Mouse (Mus musculus) intestine, postnatal 0 days (tissue): ENCODE data around the gene Plcxd2. TPM values are rescaled to one million over a fixed set of nuclear protein-coding genes. Genes with fewer than 3 reads are reported as not detected.
A peak's percentile ranks its signal among the peaks of the same experiment; 100 is the strongest.

Experiments
- ATAC-seq: fragments of 200-750 bp; cut with Nextera tagmentation; 2 replicates; pipeline ENCODE4 v1.8.0; 2017; ENCODE audit warnings: mild to moderate bottlenecking, moderate TSS enrichment, moderate library complexity
- H3K27ac ChIP-seq: fragments of 300-500 bp; sonication (generic); 2 replicates; pipeline ENCODE4 v1.5.1; 2014; ENCODE audit warnings: mild to moderate bottlenecking, low read depth, low read length, moderate library complexity
- H3K27me3 ChIP-seq: fragments of 300-500 bp; sonication (generic); replicated peaks from 2 replicates; pipeline ENCODE4 v1.6.1; 2014; ENCODE audit warnings: low read length, mixed read lengths; ENCODE audit not compliant: control insufficient read depth, insufficient read depth
- H3K36me3 ChIP-seq: fragments of 300-500 bp; sonication (generic); 2 replicates; pipeline ENCODE4 v1.6.1; 2014; ENCODE audit warnings: mild to moderate bottlenecking, moderate library complexity; ENCODE audit not compliant: control insufficient read depth, insufficient read depth
- H3K4me1 ChIP-seq: fragments of 300-500 bp; sonication (generic); replicated peaks from 2 replicates; pipeline ENCODE4 v1.6.1; 2014; ENCODE audit warnings: antibody characterized with exemption, low read length, mixed read lengths; ENCODE audit not compliant: control insufficient read depth, insufficient read depth
- H3K4me2 ChIP-seq: fragments of 300-500 bp; sonication (generic); replicated peaks from 2 replicates; pipeline ENCODE4 v1.6.1; 2014; ENCODE audit warnings: low read depth, mild to moderate bottlenecking, moderate library complexity
- H3K4me3 ChIP-seq: fragments of 300-500 bp; sonication (generic); 2 replicates; pipeline ENCODE4 v1.5.1; 2014; ENCODE audit warnings: low read depth, low read length
- H3K9ac ChIP-seq: fragments of 300-500 bp; sonication (generic); 2 replicates; pipeline ENCODE4 v1.6.1; 2014; ENCODE audit warnings: mild to moderate bottlenecking, low read depth, low read length
- H3K9me3 ChIP-seq: fragments of 300-500 bp; sonication (generic); 2 replicates; pipeline ENCODE4 v1.6.1; 2016; ENCODE audit warnings: mixed run types; ENCODE audit not compliant: control insufficient read depth
- CTCF ChIP-seq: sonication (generic); IDR thresholded peaks from 2 replicates; pipeline ENCODE4 v1.5.1; 2016; ENCODE audit warnings: low read depth, mild to moderate bottlenecking, control low read depth, antibody characterized with exemption, moderate library complexity
- WGBS: fragments of 180-500 bp; shearing (Covaris S2); extraction: QIAGEN DNeasy Blood & Tissue Kit; methylation state at CpG from one replicate; pipeline ENCODE4 v1.1.7; 2014; 5-methylcytosine and 5-hydroxymethylcytosine counted together
- polyA plus RNA-seq: library from polyadenylated mRNA; unstranded; fragments of >200 nt; fragmentation: Nextera tagmentation; extraction: Ambion mirVana; gene quantifications from 2 replicates; pipeline ENCODE4 v1.2.1, GENCODE M21; 2015

Plcxd2 gene
- polyA plus RNA-seq, 1 experiment from 2014 or later: 2.3 TPM

DNA sequence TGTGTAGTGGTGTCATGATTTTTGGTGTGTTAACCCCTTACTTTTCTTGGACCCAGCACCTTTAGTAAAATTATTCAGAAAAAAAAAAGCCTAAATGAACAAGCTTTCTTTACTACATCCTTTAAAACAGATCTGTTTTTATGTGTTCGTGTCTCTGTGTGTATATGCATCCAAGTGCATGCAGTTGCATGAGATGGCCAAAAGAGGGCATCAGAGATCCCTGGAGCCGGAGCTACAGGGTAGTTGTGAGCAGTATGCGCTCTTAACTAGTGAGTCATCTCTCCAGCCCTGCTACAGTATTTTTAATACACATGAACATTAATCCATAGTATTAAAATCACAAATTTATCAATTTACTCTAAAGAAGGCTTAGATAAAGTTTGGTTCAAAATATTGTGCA lies 70.6 kb downstream of the Plcxd2 start:
- H3K4me2 ChIP-seq: no peak overlapping the region
- no peak overlapping the region for H3K27ac ChIP-seq
- WGBS: over 99% methylated on average over 3 of the region's 3 CpGs
- TF ChIP-seq CTCF: peak; percentile 39
- ATAC-seq: no peak
- H3K4me1 ChIP-seq: no peaks in the 10 kb centered on the region
- no peaks in the 10 kb centered on the region for H3K27me3 ChIP-seq
- no peak overlapping the region for H3K4me3 ChIP-seq
- H3K9ac ChIP-seq: no peak overlapping the region
- H3K9me3 ChIP-seq: 0 out of 2 replicates have a peak, but pooled peaks cover 4% of the 10 kb centered on the region
- H3K36me3 ChIP-seq: no peaks in the 10 kb centered on the region

DNA sequence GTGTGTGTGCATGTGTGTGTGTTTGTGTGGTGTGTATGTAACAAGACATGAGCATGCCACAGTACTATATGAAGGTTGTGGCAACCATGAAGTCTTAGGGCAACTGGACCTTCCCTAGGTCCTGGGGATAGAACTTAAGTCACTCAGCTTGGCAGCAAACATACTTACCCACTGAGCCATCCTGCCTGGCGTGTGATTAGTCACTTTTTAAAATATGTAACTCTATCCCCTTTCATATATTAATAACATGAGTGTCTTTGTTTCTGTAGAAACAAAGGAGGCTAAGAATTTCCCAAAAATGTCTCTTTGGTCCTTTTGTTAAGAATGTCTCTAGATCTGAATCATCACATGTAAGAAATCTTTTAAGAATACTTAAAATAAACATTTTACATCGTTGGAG lies 72.6 kb downstream of the Plcxd2 start:
- 65% methylated on average over 2 of the region's 2 CpGs for WGBS
- Histone ChIP-seq H3K27me3 (no peaks in the 10 kb centered on the region), H3K9ac (no peak overlapping the region), H3K4me1 (no peaks in the 10 kb centered on the region), H3K4me3 (no peak overlapping the region), H3K9me3 (0 out of 2 replicates have a peak, but pooled peaks cover 4% of the 10 kb centered on the region), H3K27ac (no peak overlapping the region), H3K4me2 (no peak overlapping the region), H3K36me3 (no peaks in the 10 kb centered on the region)
- TF ChIP-seq CTCF: no peak
- no peak for ATAC-seq

DNA sequence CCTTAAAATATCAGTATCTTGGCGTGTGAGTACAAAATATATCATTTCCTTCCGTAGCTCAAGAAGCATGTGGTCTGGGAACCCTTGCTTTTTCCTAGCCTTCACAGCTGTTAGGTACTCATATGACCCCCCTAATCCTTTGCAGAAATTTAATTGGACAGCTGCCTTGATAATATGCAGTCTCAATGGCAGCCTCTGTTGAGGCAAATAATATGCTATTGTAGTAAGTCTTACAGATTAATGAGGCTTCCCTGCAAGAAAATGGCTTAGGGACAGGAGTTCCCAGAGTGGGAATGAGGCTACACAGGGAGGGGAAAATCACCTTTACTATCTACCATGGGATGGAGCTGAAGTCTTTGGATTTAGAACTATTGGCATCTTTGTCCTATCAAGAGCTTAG lies 73.5 kb downstream of the Plcxd2 start:
- Histone ChIP-seq H3K36me3 (no peaks in the 10 kb centered on the region), H3K27me3 (no peaks in the 10 kb centered on the region), H3K4me1 (no peaks in the 10 kb centered on the region), H3K9ac (no peak overlapping the region), H3K27ac (no peak overlapping the region), H3K4me2 (no peak overlapping the region), H3K4me3 (no peak overlapping the region), H3K9me3 (0 out of 2 replicates have a peak, but pooled peaks cover 4% of the 10 kb centered on the region)
- WGBS: 67% methylated on average over 2 of the region's 2 CpGs
- ATAC-seq: no peak
- TF ChIP-seq CTCF: no peak

DNA sequence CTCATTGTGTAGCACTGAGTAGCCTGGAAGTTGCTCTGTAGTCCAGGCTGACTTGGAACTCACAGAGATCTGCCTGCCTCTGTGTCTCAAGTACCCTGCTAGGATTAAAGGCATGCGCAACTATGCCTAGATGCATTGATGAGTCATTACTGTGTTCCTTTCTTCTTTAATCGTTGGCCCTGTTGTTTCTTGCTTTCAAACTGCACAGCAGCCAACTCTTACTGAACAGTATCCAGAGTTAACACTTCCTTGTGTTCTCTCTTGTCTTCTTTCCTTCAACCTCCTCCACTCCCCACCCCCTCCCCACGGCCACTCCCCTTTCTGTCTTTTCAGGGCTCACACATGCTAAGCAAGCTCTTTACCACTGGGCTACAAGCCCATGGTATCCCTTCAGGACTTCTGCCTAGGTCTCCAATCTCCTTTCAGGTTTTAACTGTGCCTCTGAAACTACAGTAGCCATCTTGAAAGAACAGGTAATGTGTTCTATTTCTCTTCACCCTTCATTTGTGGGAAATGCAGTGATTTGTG lies 74.0 kb downstream of the Plcxd2 start:
- Histone ChIP-seq H3K9ac (no peak overlapping the region), H3K36me3 (no peaks in the 10 kb centered on the region), H3K4me2 (no peak overlapping the region), H3K9me3 (0 out of 2 replicates have a peak, but pooled peaks cover 4% of the 10 kb centered on the region), H3K4me3 (no peak overlapping the region), H3K27me3 (no peaks in the 10 kb centered on the region), H3K27ac (no peak overlapping the region), H3K4me1 (no peaks in the 10 kb centered on the region)
- WGBS: 55% methylated on average over 3 of the region's 3 CpGs
- no peak for TF ChIP-seq CTCF
- no peak for ATAC-seq

DNA sequence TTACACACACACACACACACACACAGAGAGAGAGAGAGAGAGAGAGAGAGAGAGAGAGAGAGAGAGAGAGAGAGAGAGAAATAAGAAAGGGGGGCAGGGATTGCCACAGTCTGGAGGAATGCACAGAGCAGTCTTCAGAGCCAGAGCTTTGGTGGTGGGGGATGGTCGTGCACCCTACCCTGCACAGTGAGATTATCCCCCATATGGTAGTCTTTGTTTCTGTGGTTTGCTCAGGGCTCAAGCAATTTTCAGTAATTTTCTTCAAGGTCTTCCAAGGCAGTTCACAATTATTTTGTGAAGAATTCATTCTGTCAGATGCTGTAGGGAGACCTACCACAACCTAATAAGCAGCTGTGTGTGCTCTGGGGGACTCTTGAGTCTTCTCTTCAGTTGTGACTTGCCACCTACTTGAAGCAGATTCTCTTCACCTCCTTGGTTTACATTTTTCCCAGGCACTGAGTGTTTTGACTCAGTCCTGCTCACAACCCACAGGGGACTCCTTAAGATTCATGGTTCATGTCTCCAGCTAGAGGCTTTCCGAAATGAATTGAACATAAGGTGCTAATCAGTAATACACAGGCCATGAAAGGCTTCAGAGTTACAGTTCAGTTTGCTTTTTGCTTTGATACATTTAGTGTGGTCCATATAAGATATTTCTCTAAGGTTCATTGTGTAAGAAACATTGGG lies 75.2 kb downstream of the Plcxd2 start:
- no peak overlapping the region for H3K9ac ChIP-seq
- no peak overlapping the region for H3K4me3 ChIP-seq
- ATAC-seq: no peak
- H3K4me2 ChIP-seq: no peak overlapping the region
- H3K4me1 ChIP-seq: no peaks in the 10 kb centered on the region
- 0 out of 2 replicates have a peak, but pooled peaks cover 4% of the 10 kb centered on the region for H3K9me3 ChIP-seq
- no peak overlapping the region for H3K27ac ChIP-seq
- WGBS: 58% methylated on average over 2 of the region's 2 CpGs
- no peaks in the 10 kb centered on the region for H3K27me3 ChIP-seq
- H3K36me3 ChIP-seq: no peaks in the 10 kb centered on the region
- no peak for TF ChIP-seq CTCF

DNA sequence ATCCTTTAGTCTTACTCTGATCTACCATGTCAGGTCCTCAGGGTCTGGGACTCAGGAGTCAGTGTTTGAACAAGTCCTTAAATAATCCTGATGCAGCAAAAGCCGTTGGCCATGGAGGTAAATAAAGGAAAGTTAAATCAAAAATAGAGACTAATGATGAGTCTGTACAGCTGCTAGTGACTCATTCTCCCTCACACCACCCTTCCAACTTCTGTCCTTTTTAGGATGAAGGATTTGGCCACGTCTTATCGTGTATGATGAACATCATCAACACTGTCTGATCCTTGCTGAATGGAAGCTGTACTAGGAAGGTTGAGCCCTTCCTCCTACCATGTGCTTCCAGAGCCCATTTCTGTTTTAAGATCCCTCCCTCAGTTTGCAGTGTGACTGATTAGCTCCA lies 79.7 kb downstream of the Plcxd2 start:
- Histone ChIP-seq H3K9me3 (no peaks in the 10 kb centered on the region), H3K4me2 (no peak overlapping the region), H3K9ac (no peak overlapping the region), H3K27me3 (no peaks in the 10 kb centered on the region), H3K4me3 (no peak overlapping the region), H3K4me1 (no peaks in the 10 kb centered on the region), H3K27ac (no peak overlapping the region), H3K36me3 (no peaks in the 10 kb centered on the region)
- no peak for TF ChIP-seq CTCF
- 57% methylated on average over 3 of the region's 3 CpGs for WGBS
- ATAC-seq: no peak
